Mouse (Mus musculus) lung, postnatal 0 days (tissue): ENCODE measurements around the gene Abcg4.

Experiments used
- CTCF ChIP-seq: IDR thresholded peaks from 2 replicates; pipeline ENCODE4 v1.5.1; 2016; ENCODE audit warnings: antibody characterized with exemption, mild to moderate bottlenecking
- EP300 ChIP-seq: IDR thresholded peaks from 2 replicates; pipeline ENCODE4 v1.6.1; 2016; ENCODE audit warnings: antibody characterized with exemption, mild to moderate bottlenecking, control low read depth

DNA sequence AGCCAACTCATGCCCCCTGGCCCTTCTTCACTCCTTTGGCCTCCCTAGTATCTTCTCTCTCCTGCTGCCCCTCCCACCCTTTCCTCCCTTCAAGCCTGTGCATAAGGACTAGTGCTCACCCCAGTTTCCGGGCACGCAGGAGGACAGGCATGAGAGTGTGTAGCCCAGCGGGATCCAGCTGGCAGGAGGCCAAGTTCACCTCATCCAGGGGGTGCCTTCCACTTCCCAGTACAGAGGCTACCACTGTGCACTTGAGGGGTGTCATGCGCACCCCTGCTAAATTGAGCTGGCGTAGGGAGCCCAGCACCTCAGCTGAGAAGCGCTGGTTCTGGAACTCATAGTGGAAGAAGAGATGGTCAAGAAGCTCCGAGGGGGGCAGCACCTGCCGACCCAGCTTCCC lies 32.2 kb downstream of the Abcg4 start:
- no peak for TF ChIP-seq CTCF
- no peak for TF ChIP-seq EP300
